Mouse (Mus musculus): Measurements from ENCODE around the gene Rab3il1.

- TF ChIP-seq POLR2A (IDR thresholded peaks at IDR 0.05; ENCODE audit: extremely low read depth, insufficient read depth, low read length): no peak
- TF ChIP-seq CTCF (IDR thresholded peaks at IDR 0.05; ENCODE audit: extremely low read depth, insufficient read depth, low read length): peak; percentile 84
Measured at GRCm38 (mm10) chr19:10059911-10060567, 58.6 kb downstream of the Rab3il1 start.
